Comparison of ENCODE assay signal across 18 mouse cellular contexts in the genomic region with DNA sequence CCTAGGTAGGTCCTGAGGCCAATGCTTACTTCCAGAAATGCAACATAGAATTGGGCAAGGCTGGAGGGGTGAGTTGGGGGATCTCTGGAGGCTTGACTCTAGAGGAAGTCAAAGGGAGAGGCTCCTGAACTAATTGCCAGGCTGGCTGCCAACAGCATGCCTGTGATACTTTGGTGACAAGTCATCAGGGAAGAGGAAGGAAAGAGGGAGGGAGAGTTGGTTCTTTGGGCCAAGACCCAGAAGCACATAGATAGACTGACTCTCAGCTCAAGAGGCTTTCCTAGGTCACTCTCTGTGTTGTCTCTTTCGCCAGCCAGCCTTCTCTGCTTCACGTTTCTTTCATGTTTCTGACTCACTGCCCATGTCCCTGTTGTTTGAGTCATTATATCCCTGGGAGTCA. TPM values are rescaled to one million over a fixed set of nuclear protein-coding genes. Genes with fewer than 3 reads are reported as not detected.
DNase-seq lines count a peak whose midpoint lies in the region; ATAC-seq and TF ChIP-seq lines count a peak whose summit lies in the region.
"Had no signal": no experiment of that assay in that cellular context is flagged by ENCODE, and none has a peak within 500 bp of the region (broad histone marks: within the 10 kb centered on the region; RNA-seq: fewer than 3 reads in every experiment).

No protein-coding gene starts in this region.

- H3K27me3 ChIP-seq in kidney, embryonic 14.5 days (ENCODE audit: control insufficient read depth, insufficient read depth, low read length), result no peaks in the 10 kb centered on the region
- no peaks in the 10 kb centered on the region for H3K27me3 ChIP-seq in forebrain, postnatal 0 days (ENCODE audit: insufficient read depth, low read length)

- H3K36me3 ChIP-seq in kidney, embryonic 14.5 days (ENCODE audit: control insufficient read depth, insufficient read depth, low read length), result no peaks in the 10 kb centered on the region
- H3K36me3 ChIP-seq in forebrain, postnatal 0 days (ENCODE audit: insufficient read depth), result no peaks in the 10 kb centered on the region
- H3K36me3 ChIP-seq: embryonic facial prominence, embryonic 13.5 days; lung, embryonic 15.5 days had no signal

- ATAC-seq in kidney, embryonic 14.5 days (ENCODE audit: low FRiP score, low TSS enrichment), result no peak
- no peak for ATAC-seq in forebrain, postnatal 0 days
- ATAC-seq: forebrain, embryonic 16.5 days had no signal

- DNase-seq in kidney, adult 18-20 months, result peak; percentile 30
- peak; percentile 62 for DNase-seq in adrenal gland, postnatal 14 days
- peak; percentile 66 for DNase-seq in heart, postnatal 4 days
- peak; percentile 21 for DNase-seq in lung, postnatal 25 days (ENCODE audit: low spot score)
- DNase-seq in spleen, adult 12 weeks (ENCODE audit: low spot score), result no peak
- no peak for DNase-seq in forebrain, postnatal 0 days
- no peak for DNase-seq in cerebellum, postnatal 25 days
- DNase-seq: cerebellum, postnatal 14 days; right cerebral cortex, postnatal 25 days; thymus, postnatal 4 days had no signal

- no peak overlapping the region for H3K4me3 ChIP-seq in kidney, embryonic 14.5 days (ENCODE audit: low read length)
- no peak overlapping the region for H3K4me3 ChIP-seq in forebrain, postnatal 0 days (ENCODE audit: low read depth, low read length)
- H3K4me3 ChIP-seq: embryonic facial prominence, embryonic 13.5 days; lung, embryonic 15.5 days had no signal

- H3K9ac ChIP-seq in kidney, embryonic 14.5 days (ENCODE audit: low read depth, low read length), result no peak overlapping the region
- H3K9ac ChIP-seq in forebrain, postnatal 0 days, result no peak overlapping the region
- H3K9ac ChIP-seq: embryonic facial prominence, embryonic 13.5 days; lung, embryonic 15.5 days had no signal

- H3K4me2 ChIP-seq in kidney, embryonic 14.5 days (replicated peaks; ENCODE audit: low read depth, low read length), result no peak overlapping the region
- H3K4me2 ChIP-seq in forebrain, postnatal 0 days (ENCODE audit: low read depth), result no peak overlapping the region
- H3K4me2 ChIP-seq: embryonic facial prominence, embryonic 13.5 days; lung, embryonic 15.5 days had no signal

- no peaks in the 10 kb centered on the region for H3K9me3 ChIP-seq in kidney, embryonic 14.5 days (ENCODE audit: control insufficient read depth, low read length)
- no peaks in the 10 kb centered on the region for H3K9me3 ChIP-seq in forebrain, postnatal 0 days (ENCODE audit: low read length)
- H3K9me3 ChIP-seq: embryonic facial prominence, embryonic 13.5 days; lung, embryonic 15.5 days had no signal

- H3K4me1 ChIP-seq in kidney, embryonic 14.5 days (ENCODE audit: control insufficient read depth, insufficient read depth, low read length), result no peaks in the 10 kb centered on the region
- no peaks in the 10 kb centered on the region for H3K4me1 ChIP-seq in forebrain, postnatal 0 days (ENCODE audit: insufficient read depth)
- H3K4me1 ChIP-seq: embryonic facial prominence, embryonic 13.5 days had no signal

- TF ChIP-seq CTCF in forebrain, postnatal 0 days (IDR thresholded peaks at IDR 0.05; ENCODE audit: low read depth), result no peak

- H3K27ac ChIP-seq in kidney, embryonic 14.5 days (ENCODE audit: low read depth, low read length), result no peak overlapping the region
- H3K27ac ChIP-seq in forebrain, postnatal 0 days (ENCODE audit: low read depth, low read length), result no peak overlapping the region
- H3K27ac ChIP-seq: embryonic facial prominence, embryonic 13.5 days; lung, embryonic 15.5 days had no signal

- WGBS in kidney, embryonic 14.5 days, result 76% methylated on average over 2 of the region's 2 CpGs
- 75% methylated on average over 2 of the region's 2 CpGs for WGBS in forebrain, postnatal 0 days

RNA-seq across cellular contexts. Expression of a gene that starts 10.9 kb away (rescaled TPM):
- 0.22 and 0.37 TPM in 2 replicates for polyA plus RNA-seq in kidney, embryonic 14.5 days (2014; fragmentation: Nextera tagmentation; extraction: Ambion mirVana)
- 0.45 and 1.1 TPM in 2 replicates for total RNA-seq in adrenal gland, postnatal 14 days (2021)
- total RNA-seq in heart, postnatal 4 days (2021), result under 1 TPM; 0.45 TPM
- total RNA-seq in forebrain, postnatal 0 days (2014; rRNA removed), result 1.8 and 2.5 TPM in 2 replicates
- 1.1 and 2.4 TPM in 2 replicates for polyA plus RNA-seq in forebrain, postnatal 0 days (2015; fragmentation: Nextera tagmentation; extraction: Ambion mirVana)
- total RNA-seq: CH12.LX had no signal

RNA-seq across cellular contexts. Expression of a gene that starts 19.7 kb away (rescaled TPM):
- polyA plus RNA-seq in kidney, embryonic 14.5 days (2014; fragmentation: Nextera tagmentation; extraction: Ambion mirVana), result 125 and 163 TPM in 2 replicates
- 77.1 and 81.0 TPM in 2 replicates for total RNA-seq in adrenal gland, postnatal 14 days (2021)
- 10 to 100 TPM; 56.0 to 61.3 TPM for total RNA-seq in heart, postnatal 4 days (2021)
- 72.3 and 82.2 TPM in 2 replicates for total RNA-seq in forebrain, postnatal 0 days (2014; rRNA removed)
- 157 and 183 TPM in 2 replicates for polyA plus RNA-seq in forebrain, postnatal 0 days (2015; fragmentation: Nextera tagmentation; extraction: Ambion mirVana)

RNA-seq across cellular contexts. Expression of a gene that starts 26.6 kb away (rescaled TPM):
- 97.6 and 130 TPM in 2 replicates for polyA plus RNA-seq in kidney, embryonic 14.5 days (2014; fragmentation: Nextera tagmentation; extraction: Ambion mirVana)
- total RNA-seq in adrenal gland, postnatal 14 days (2021), result 36.5 and 39.8 TPM in 2 replicates
- total RNA-seq in heart, postnatal 4 days (2021), result 10 to 100 TPM; 24.9 to 29.3 TPM
- total RNA-seq in forebrain, postnatal 0 days (2014; rRNA removed), result 28.6 and 35.0 TPM in 2 replicates
- 48.8 and 56.5 TPM in 2 replicates for polyA plus RNA-seq in forebrain, postnatal 0 days (2015; fragmentation: Nextera tagmentation; extraction: Ambion mirVana)

RNA-seq across cellular contexts. Expression of a gene that starts 26.6 kb away (rescaled TPM):
- 6.6 and 10.3 TPM in 2 replicates for polyA plus RNA-seq in kidney, embryonic 14.5 days (2014; fragmentation: Nextera tagmentation; extraction: Ambion mirVana)
- 10.6 and 10.9 TPM in 2 replicates for total RNA-seq in adrenal gland, postnatal 14 days (2021)
- 1 to 10 TPM; 7.2 to 7.3 TPM for total RNA-seq in heart, postnatal 4 days (2021)
- total RNA-seq in forebrain, postnatal 0 days (2014; rRNA removed), result 2.0 and 3.4 TPM in 2 replicates
- polyA plus RNA-seq in forebrain, postnatal 0 days (2015; fragmentation: Nextera tagmentation; extraction: Ambion mirVana), result 2.6 and 3.7 TPM in 2 replicates

RNA-seq across cellular contexts. Expression of a gene that starts 33.9 kb away (rescaled TPM):
- polyA plus RNA-seq in kidney, embryonic 14.5 days (2014; fragmentation: Nextera tagmentation; extraction: Ambion mirVana), result not detected in 2 replicates
- not detected in 2 replicates for total RNA-seq in adrenal gland, postnatal 14 days (2021)
- total RNA-seq in heart, postnatal 4 days (2021), result not detected
- not detected in 2 replicates for total RNA-seq in forebrain, postnatal 0 days (2014; rRNA removed)
- polyA plus RNA-seq in forebrain, postnatal 0 days (2015; fragmentation: Nextera tagmentation; extraction: Ambion mirVana), result 0.06 TPM in 1 of 2 replicates, not detected in the other
- total RNA-seq: CH12.LX; layer of hippocampus, postnatal 14 days had no signal
- polyA plus RNA-seq: embryonic facial prominence, embryonic 13.5 days; forebrain, embryonic 16.5 days; heart, embryonic 14.5 days; limb, embryonic 11.5 days had no signal

Comparison
In these comparisons a context has a peak if more than half of its experiments do, and no peak if none do; other contexts are left out.
1. DNase-seq: peak in kidney, adult 18-20 months (single experiment), adrenal gland, postnatal 14 days (single experiment), heart, postnatal 4 days (single experiment) and lung, postnatal 25 days (single experiment); none in spleen, adult 12 weeks (single experiment), forebrain, postnatal 0 days (single experiment) and cerebellum, postnatal 25 days (0 of 2).